Mouse (Mus musculus) brain, embryonic 14.5 days (tissue): ENCODE data around the gene Rhobtb1.

Experiments
- CTCF ChIP-seq: fragments of 200-500 bp; IDR thresholded peaks from 2 replicates; pipeline ENCODE4 v1.5.1; 2012; ENCODE audit warnings: inconsistent platforms, mild to moderate bottlenecking, moderate library complexity, borderline replicate concordance; ENCODE audit not compliant: insufficient read depth, insufficient read length; ENCODE audit errors: extremely low read depth
- POLR2A ChIP-seq: fragments of 200-500 bp; IDR thresholded peaks from 2 replicates; pipeline ENCODE4 v1.6.1; 2012; ENCODE audit warnings: mild to moderate bottlenecking, inconsistent platforms, borderline replicate concordance; ENCODE audit not compliant: poor library complexity, insufficient read depth, insufficient read length, severe bottlenecking; ENCODE audit errors: extremely low read depth

GRCm38 (mm10) chr10:69223232-69223631, 72.0 kb downstream of the Rhobtb1 start:
- TF ChIP-seq CTCF (no peak), POLR2A (no peak)
